Mouse (Mus musculus) spleen, adult 2 months (tissue): ENCODE data around the gene Col2a1.

Experiments
- CTCF ChIP-seq: fragments of 200-500 bp; IDR thresholded peaks from 2 replicates; pipeline ENCODE4 v1.5.1; 2011; ENCODE audit warnings: mild to moderate bottlenecking, inconsistent platforms; ENCODE audit not compliant: insufficient read depth, insufficient read length, insufficient replicate concordance; ENCODE audit errors: extremely low read depth
- POLR2A ChIP-seq: fragments of 200-500 bp; IDR thresholded peaks from 2 replicates; pipeline ENCODE4 v1.6.1; 2011; ENCODE audit warnings: low read depth, low read length, inconsistent platforms

DNA sequence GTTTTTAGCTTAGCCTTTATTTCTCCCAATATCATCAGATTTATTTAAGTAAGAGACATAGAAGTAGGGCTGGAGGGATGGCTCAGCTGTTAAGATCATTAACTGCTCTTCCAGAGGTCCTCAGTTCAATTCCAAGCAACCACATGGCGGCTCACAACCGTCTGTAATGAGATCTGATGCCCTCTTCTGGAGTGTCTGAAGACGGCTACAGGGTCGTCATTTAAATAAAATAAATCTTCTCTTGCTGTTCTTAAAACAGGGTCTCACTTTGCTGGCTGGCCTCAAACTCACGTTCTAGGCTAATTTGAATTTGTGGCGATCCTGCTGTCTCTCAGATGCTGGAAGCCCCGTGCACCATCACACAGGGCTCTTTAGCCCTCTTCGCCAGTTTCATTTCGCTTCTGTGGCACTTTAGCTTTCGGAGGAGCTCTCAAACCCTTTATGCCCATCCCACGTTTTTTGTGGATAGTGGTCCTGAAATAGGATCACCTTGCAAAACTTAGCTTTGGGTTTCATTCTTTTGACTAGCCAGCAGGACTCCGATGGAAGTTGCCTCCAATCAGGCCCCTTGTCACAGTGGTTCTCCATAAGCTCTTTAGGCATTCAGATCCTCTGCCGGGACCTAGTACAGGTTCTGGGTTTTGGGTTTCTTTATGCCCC lies 41.0 kb downstream of the Col2a1 start:
- TF ChIP-seq CTCF = no peak
- no peak for TF ChIP-seq POLR2A
